Mouse (Mus musculus) intestine, embryonic 16.5 days (tissue): Measurements from ENCODE around the gene Tbx1. TPM values are rescaled to one million over a fixed set of nuclear protein-coding genes. Genes with fewer than 3 reads are reported as not detected.
A peak's percentile ranks its signal among the peaks of the same experiment; 100 is the strongest.

ENCODE experiments used
- ATAC-seq: fragments of 200-750 bp; cut with Nextera tagmentation; 2 replicates; pipeline ENCODE4 v1.8.0; 2017; ENCODE audit warnings: moderate TSS enrichment, moderate library complexity
- H3K27ac ChIP-seq: fragments of 300-500 bp; sonication (generic); 2 replicates; pipeline ENCODE4 v1.5.1; 2014; ENCODE audit warnings: mild to moderate bottlenecking, low read length
- H3K27me3 ChIP-seq: fragments of 300-500 bp; sonication (generic); replicated peaks from 2 replicates; pipeline ENCODE4 v1.6.1; 2014; ENCODE audit warnings: low read length, control low read depth, mixed read lengths; ENCODE audit not compliant: control insufficient read depth, insufficient read depth
- H3K36me3 ChIP-seq: fragments of 300-500 bp; sonication (generic); 2 replicates; pipeline ENCODE4 v1.6.1; 2014; ENCODE audit warnings: low read length, control low read depth; ENCODE audit not compliant: control insufficient read depth, insufficient read depth
- H3K4me1 ChIP-seq: fragments of 300-500 bp; sonication (generic); 2 replicates; pipeline ENCODE4 v1.6.1; 2014; ENCODE audit warnings: low read length, control low read depth, mixed read lengths; ENCODE audit not compliant: control insufficient read depth, insufficient read depth
- H3K4me2 ChIP-seq: fragments of 300-500 bp; sonication (generic); 2 replicates; pipeline ENCODE4 v1.6.1; 2014; ENCODE audit warnings: low read depth, low read length, control low read depth
- H3K4me3 ChIP-seq: fragments of 300-500 bp; sonication (generic); 2 replicates; pipeline ENCODE4 v1.5.1; 2014; ENCODE audit warnings: mild to moderate bottlenecking, low read length
- H3K9ac ChIP-seq: fragments of 300-500 bp; sonication (generic); 2 replicates; pipeline ENCODE4 v1.6.1; 2014; ENCODE audit warnings: low read depth, low read length
- H3K9me3 ChIP-seq: fragments of 300-500 bp; sonication (generic); 2 replicates; pipeline ENCODE4 v1.6.1; 2016; ENCODE audit warnings: low read length, control low read depth; ENCODE audit not compliant: control insufficient read depth
- WGBS: fragments of 180-500 bp; shearing (Covaris S2); extraction: QIAGEN DNeasy Blood & Tissue Kit; methylation state at CpG from one replicate; pipeline ENCODE4 v1.1.7; 2014; 5-methylcytosine and 5-hydroxymethylcytosine counted together
- polyA plus RNA-seq: library from polyadenylated mRNA; unstranded; fragments of >200 nt; fragmentation: Nextera tagmentation; extraction: Ambion mirVana; gene quantifications from 2 replicates; pipeline ENCODE4 v1.2.1, GENCODE M21; 2015

Tbx1 gene
- polyA plus RNA-seq, 1 experiment from 2014 or later: 0.09 TPM

- H3K36me3 ChIP-seq: no peaks in the 10 kb centered on the region
- H3K9me3 ChIP-seq: no peaks in the 10 kb centered on the region
- WGBS: 4% methylated on average over 82 of the region's 83 CpGs
- H3K4me2 ChIP-seq: peak overlapping the region; percentile 77
- H3K27ac ChIP-seq: no peak overlapping the region
- peak overlapping the region; percentile 50 for H3K4me3 ChIP-seq
- no peak for ATAC-seq
- peaks cover 44% of the 10 kb centered on the region for H3K4me1 ChIP-seq
- peak overlapping the region; percentile 49; the same call in 1 of the 2 replicates for H3K9ac ChIP-seq
- peaks cover 97% of the 10 kb centered on the region for H3K27me3 ChIP-seq
Measured at GRCm38 (mm10) chr16:18586076-18586905, 4.2 kb downstream of the Tbx1 start.

- Histone ChIP-seq H3K27me3 (peaks cover 97% of the 10 kb centered on the region), H3K36me3 (no peaks in the 10 kb centered on the region), H3K9ac (no peak overlapping the region), H3K27ac (no peak overlapping the region), H3K4me3 (0 out of 2 replicates have a peak overlapping the region, but pooled peaks have one; percentile 12), H3K4me2 (no peak overlapping the region), H3K9me3 (no peaks in the 10 kb centered on the region), H3K4me1 (peaks cover 39% of the 10 kb centered on the region)
- 27% methylated on average over 10 of the region's 10 CpGs for WGBS
- no peak for ATAC-seq
Measured at GRCm38 (mm10) chr16:18585676-18586075, 4.8 kb downstream of the Tbx1 start.

- 46% methylated on average over 10 of the region's 10 CpGs for WGBS
- H3K9me3 ChIP-seq: no peaks in the 10 kb centered on the region
- peaks cover 33% of the 10 kb centered on the region for H3K4me1 ChIP-seq
Measured at GRCm38 (mm10) chr16:18584901-18585510, 5.5 kb downstream of the Tbx1 start.

GRCm38 (mm10) chr16:18583673-18584357 lies 6.7 kb downstream of the Tbx1 start:
- peaks cover 33% of the 10 kb centered on the region for H3K4me1 ChIP-seq
- H3K36me3 ChIP-seq: no peaks in the 10 kb centered on the region
- no peak overlapping the region for H3K9ac ChIP-seq
- H3K27ac ChIP-seq: no peak overlapping the region
- H3K4me3 ChIP-seq: no peak overlapping the region
- 47% methylated on average over 10 of the region's 10 CpGs for WGBS
- H3K9me3 ChIP-seq: no peaks in the 10 kb centered on the region
- ATAC-seq: no peak
- no peak overlapping the region for H3K4me2 ChIP-seq
- peaks cover 94% of the 10 kb centered on the region for H3K27me3 ChIP-seq

More at GRCm38 (mm10) chr16:18584901-18585510, 5.5 kb downstream of the Tbx1 start:
- Histone ChIP-seq H3K9ac (no peak overlapping the region), H3K27ac (no peak overlapping the region), H3K4me3 (no peak overlapping the region), H3K27me3 (peaks cover 97% of the 10 kb centered on the region), H3K4me2 (no peak overlapping the region), H3K36me3 (no peaks in the 10 kb centered on the region)
- ATAC-seq: no peak

DNA sequence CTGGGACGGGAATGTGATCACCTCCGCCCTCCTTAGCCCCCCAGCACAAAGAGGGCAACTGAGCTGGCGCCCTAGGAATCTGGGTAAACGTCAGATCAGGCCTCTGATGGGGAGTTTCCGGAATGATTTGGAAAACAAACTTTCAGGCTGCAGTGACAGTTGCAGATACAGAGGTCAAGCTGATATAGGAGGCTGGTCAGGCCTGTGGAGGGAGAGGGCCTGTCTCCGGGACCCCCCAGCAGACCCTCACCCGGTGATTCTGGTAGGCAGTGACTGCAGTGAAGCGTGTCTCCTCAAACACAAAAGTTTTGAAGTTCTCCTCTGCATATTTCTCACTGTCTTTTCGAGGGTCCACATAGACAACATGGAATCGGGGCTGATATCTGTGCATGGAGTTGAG lies 7.3 kb downstream of the Tbx1 start:
- Histone ChIP-seq H3K36me3 (no peaks in the 10 kb centered on the region), H3K4me1 (peaks cover 31% of the 10 kb centered on the region), H3K4me3 (no peak overlapping the region), H3K27me3 (peaks cover 89% of the 10 kb centered on the region), H3K9me3 (no peaks in the 10 kb centered on the region), H3K27ac (no peak overlapping the region), H3K4me2 (no peak overlapping the region), H3K9ac (no peak overlapping the region)
- no peak for ATAC-seq
- WGBS: 34% methylated on average over 10 of the region's 10 CpGs

- Histone ChIP-seq H3K4me1 (peaks cover 25% of the 10 kb centered on the region), H3K36me3 (no peaks in the 10 kb centered on the region), H3K27ac (no peak overlapping the region), H3K4me3 (peak overlapping the region; percentile 48), H3K27me3 (peaks cover 85% of the 10 kb centered on the region), H3K9me3 (no peaks in the 10 kb centered on the region), H3K4me2 (peak overlapping the region; percentile 86), H3K9ac (peak overlapping the region; percentile 37; the same call in 1 of the 2 replicates)
- ATAC-seq: no peak
- WGBS: 2% methylated on average over 67 of the region's 67 CpGs
Measured at GRCm38 (mm10) chr16:18582426-18583148, 7.9 kb downstream of the Tbx1 start.

DNA sequence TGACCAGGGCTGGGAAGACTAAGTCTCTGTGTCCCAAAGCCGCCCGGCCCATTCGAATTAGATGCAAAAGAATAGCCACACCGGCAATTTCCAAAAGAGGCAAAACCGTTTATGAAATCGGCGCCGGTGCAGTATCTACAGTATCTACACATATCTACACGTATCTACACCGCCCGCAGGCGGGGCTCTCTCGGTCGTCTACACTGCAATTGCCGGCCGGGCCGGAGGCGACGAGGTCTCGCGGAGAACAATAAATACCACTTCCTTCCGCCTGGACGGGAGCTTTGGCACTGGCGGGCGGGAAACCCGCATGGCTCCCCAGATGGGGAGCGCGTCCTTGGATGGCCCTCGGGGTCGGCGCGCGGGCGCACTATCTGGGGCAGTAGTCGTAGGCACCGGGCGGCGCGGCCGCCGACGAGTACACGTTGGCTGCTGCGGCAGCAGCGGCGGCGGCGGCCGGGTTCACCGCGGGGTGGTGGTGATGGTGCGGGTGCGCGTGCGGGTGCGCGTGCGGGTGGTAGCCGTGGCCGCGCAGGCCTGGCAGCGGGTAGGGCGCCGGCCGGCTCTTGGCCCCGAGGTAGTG lies 8.8 kb downstream of the Tbx1 start:
- Histone ChIP-seq H3K27ac (no peak overlapping the region), H3K4me1 (peaks cover 24% of the 10 kb centered on the region), H3K4me2 (peak overlapping the region; percentile 86), H3K36me3 (no peaks in the 10 kb centered on the region), H3K9ac (peak overlapping the region; percentile 37; the same call in 1 of the 2 replicates), H3K9me3 (no peaks in the 10 kb centered on the region), H3K27me3 (peaks cover 79% of the 10 kb centered on the region), H3K4me3 (peak overlapping the region; percentile 48)
- WGBS: under 1% methylated on average over 58 of the region's 66 CpGs
- peak; percentile 26 for ATAC-seq

DNA sequence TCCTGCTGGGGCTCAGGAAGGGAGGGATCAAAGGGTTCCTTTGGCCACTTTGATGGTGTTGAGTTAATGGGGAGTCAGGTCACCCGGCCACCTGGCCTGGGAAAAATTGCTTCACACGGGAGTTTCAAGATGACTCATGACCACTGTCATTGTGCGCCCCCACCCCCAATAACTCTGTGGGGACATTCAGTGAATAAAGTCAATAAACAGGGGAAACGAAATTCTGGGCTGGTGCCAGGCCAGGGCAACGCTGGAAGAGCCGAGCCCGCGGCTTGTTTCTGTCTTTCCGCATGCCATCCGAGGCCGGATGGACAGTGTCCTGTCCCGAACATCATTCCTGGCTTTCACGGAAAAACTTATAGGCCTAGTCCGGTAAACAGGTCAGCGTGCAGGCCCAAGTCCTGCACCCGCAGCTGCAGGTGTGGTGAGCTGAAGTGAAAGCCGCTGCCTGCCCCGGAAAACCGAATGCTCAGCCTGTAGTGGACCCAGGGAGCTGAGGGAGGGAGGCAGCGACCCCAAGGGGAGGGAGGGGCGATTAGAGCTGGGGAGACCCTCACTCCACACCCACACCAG lies 9.3 kb downstream of the Tbx1 start:
- Histone ChIP-seq H3K4me2 (peak overlapping the region; percentile 86), H3K4me1 (peaks cover 18% of the 10 kb centered on the region), H3K36me3 (no peaks in the 10 kb centered on the region), H3K4me3 (peak overlapping the region; percentile 48), H3K27me3 (peaks cover 73% of the 10 kb centered on the region), H3K9me3 (no peaks in the 10 kb centered on the region), H3K27ac (no peak overlapping the region), H3K9ac (0 out of 2 replicates have a peak overlapping the region, but pooled peaks have one; percentile 37)
- ATAC-seq: no peak
- 5% methylated on average over 21 of the region's 21 CpGs for WGBS
